Mouse (Mus musculus) cerebellum, adult 2 months (tissue): ENCODE measurements at regions not wholly inside any gene's neighbourhood (a gene's known extent, or its start where the extent isn't known, plus 50 kb on each side); places are given as distances from the start of the nearest gene placed in this dataset.

Experiments
- CTCF ChIP-seq: fragments of 200-500 bp; IDR thresholded peaks from 2 replicates; pipeline ENCODE4 v1.5.1; 2011; ENCODE audit warnings: low read depth, mild to moderate bottlenecking, control low read depth, low read length, moderate library complexity, borderline replicate concordance; ENCODE audit not compliant: insufficient read depth
- POLR2A ChIP-seq: fragments of 200-500 bp; IDR thresholded peaks from 2 replicates; pipeline ENCODE4 v1.6.1; 2011; ENCODE audit warnings: low read length, control low read depth, borderline replicate concordance; ENCODE audit not compliant: insufficient read depth

GRCm38 (mm10) chr8:109073715-109074114 is 420.1 kb upstream of the Pmfbp1 start:
- no peak for TF ChIP-seq POLR2A
- TF ChIP-seq CTCF, result no peak
